Mouse (Mus musculus) yolk sac, embryonic 10.5 days (tissue): ENCODE results near the gene Cadm2.

Experiments
- DNase-seq: peaks from one replicate; pipeline ENCODE4 v3.0.0-alpha.2; 2017; ENCODE audit warnings: low spot score

Gene Cadm2

DNA sequence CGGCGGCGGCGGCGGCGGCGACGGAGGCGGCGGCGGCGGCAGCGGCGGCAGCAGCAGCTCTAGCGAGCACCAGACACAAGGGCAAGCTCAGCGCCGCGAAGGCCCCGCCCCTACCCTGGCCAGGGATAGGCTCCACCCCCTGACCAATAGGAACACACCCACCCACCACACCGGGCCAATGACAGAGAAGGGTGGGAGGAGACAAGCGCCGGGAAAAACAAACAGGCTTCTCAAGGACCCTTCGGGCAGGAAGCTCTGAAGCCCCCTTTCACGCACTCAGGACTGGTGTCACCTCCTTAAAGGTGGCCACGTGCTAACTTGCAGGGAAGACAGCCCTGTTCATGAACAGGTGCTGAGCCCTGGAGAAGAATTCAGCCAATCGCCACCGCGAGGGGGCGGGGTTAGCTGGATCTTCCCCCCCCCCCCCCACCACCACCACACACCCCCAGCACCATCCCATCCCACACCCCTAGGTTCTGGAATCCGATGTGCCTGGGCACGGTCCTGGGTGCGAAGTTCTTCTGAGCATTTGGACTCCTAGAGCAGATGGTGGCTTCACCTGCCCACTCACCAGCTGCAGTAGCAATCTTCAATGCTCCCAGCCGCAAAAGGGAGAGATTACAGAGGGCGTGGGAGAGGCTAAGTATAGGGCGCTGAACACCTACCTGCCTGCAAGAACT lies at the start of gene Cadm2:
Cadm2 (minus strand) TSS at position 83 of the 680 bp plus-strand sequence.
- DNase-seq: peak; percentile 90

- no peak for DNase-seq
Observed at GRCm38 (mm10) chr16:67646930-67647329, 26.2 kb upstream of the Cadm2 start.

- DNase-seq: no peak
Observed at GRCm38 (mm10) chr16:67643651-67644050, 22.9 kb upstream of the Cadm2 start.

DNA sequence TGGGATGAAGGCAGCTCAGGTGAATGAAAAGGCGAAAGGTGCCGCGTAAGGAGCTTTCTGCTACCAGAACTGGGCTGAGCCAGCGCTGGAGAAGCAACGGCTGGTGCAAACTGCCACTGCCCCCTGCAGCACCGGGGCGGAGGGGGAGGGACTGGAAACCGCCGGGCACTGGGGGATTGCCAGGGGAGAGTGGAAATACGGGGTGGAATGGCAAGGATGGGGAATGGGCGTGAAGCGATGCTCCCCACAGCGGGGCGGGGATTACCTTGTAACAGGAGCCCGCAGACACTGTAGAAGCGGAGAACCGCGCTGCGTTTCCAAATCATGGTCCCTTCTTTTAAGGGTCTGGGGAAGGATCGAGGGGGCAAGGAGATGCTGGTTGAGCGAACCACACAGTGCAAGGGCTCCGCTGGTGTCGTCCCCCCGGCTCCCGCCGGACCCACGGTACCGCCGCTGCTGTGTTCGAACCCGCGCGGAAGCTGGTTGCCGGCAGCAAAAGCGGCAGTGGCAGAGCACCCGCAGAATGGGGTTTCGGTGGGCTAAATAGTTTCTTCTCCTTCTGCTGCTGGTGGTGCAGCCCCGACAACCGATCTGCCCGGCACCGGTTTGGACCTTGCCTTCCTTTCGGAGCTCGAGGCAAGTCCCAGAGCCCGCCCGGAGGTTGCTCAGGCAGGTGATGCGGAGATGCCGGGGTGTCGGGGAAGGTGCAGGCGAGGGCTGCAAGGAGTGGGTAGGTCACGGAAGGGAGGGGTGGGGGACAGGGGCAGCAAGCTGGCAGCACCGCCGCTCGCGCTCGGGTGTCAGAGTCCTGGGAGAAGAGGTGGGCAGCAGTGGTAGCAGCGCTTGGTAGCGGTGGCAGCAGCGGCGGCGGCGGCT lies 564 bp downstream of the Cadm2 start:
- DNase-seq: peak; percentile 20

- no peak for DNase-seq
Observed at GRCm38 (mm10) chr16:67619416-67619815, 1.3 kb downstream of the Cadm2 start.

DNA sequence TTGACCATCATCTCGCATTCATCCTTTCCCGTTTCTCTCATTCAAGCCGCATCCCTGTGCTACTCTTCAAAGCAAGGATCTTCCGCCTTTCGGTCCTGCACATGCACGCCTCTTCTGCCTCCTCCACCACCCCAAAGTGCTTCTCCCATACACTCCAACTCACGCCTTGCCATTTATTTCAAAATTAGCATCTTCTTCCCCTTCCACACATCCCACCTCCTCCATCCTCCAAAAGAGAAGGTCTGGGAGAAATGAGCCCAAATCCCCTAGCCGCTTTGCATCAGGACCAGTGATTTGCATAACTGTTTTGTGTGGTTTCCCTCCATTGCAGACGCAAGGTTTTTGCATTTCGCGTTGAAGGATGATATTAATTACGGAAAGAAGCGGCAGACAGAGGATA lies 1.9 kb downstream of the Cadm2 start:
- no peak for DNase-seq

DNA sequence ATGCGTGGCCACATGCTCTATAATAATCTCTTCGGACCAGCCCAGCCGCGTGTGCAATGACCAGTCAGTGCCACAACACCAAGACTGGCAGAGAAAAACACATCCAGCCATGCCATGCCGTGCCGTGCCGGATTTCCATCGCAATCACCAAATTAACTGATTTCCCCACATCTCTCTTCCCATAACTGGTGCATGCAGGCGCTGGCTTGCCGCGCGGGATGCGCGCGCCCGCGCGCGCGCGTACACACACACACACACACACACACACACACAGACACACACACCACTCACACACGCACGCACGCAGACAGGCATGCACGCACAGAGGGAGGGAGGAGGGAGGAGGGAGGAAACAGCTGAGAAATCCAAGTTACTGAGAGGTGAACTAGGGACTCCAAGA lies 2.9 kb downstream of the Cadm2 start:
- peak; percentile 3 for DNase-seq

- no peak for DNase-seq
Observed at GRCm38 (mm10) chr16:67617256-67617655, 3.5 kb downstream of the Cadm2 start.

DNA sequence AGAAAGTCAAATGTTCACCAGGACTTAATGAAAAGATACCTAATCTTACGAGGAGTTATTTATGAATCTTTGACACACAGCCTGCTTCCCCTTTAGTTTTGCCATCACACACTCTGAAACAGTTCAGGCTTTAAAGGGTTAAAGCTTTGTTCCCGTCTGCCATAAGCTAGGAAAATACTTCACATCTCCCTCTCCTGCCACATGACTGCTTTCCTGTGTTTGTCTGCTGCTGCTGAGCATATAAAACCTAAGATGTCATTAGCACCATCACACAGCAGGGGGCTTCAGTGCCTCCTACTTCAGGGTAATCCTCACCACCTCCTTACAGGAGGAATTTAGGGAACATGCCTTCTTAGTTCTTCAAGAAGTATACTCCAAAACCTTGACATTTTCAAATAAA lies 6.8 kb downstream of the Cadm2 start:
- no peak for DNase-seq

DNA sequence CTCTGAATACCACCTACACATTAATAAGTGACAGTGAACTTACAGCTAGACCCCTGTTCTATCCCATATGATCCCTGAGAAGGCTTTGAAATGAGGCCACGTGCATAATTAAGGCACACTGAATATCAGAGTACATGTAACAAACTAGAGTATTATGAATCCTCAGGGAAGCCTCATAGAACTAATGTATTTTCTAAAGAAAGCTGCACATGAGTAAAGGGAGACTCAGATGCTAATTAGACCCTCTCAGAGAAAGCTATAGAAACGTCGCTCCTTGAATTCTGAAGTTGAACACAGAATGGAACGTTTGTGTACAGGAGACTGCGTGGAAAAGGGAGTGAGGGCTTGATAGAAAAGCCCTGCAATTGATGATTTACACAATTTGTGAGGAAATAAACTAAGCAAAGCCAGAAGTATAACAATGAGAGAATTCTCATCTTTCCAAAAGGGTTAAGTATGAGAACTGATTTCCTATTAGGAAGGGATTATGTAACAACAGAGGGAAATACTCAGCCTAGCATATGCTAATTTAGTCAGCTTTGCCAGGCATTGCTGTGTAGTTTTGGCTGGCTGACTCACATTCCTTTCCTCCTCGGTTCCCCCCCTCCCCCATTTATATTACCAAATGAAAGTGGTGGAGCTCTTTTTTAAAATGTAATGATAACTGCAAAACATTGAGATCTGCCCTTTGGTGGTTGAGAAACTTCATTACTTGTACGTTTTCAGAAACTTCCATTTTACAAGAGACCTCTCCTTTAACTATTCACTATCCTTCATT lies 9.6 kb downstream of the Cadm2 start:
- DNase-seq: no peak

- DNase-seq: no peak
Observed at GRCm38 (mm10) chr16:67609116-67609515, 11.6 kb downstream of the Cadm2 start.

GRCm38 (mm10) chr16:67608499-67608898 lies 12.2 kb downstream of the Cadm2 start:
- no peak for DNase-seq

- no peak for DNase-seq
Observed at GRCm38 (mm10) chr16:67605661-67606060, 15.0 kb downstream of the Cadm2 start.

DNA sequence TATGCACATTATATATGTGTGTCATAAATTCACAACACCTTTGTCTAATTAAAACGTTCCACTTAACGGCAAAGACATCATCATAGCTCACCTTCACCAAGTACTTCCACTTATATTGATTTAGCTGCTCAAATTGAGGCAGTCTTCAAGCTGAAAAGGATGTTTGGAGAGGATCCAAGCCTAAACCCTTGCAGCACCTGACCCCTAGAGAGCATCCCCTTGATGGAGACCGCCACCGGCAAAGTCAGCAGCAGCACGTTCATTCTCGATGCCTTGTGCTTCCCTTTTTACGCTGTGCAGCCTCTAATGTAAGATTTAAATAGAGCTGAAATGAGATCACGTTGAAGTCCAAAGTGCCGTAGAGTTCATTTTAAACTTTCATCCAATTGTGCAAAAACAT lies 20.7 kb downstream of the Cadm2 start:
- no peak for DNase-seq

GRCm38 (mm10) chr16:67598841-67599240 lies 21.9 kb downstream of the Cadm2 start:
- no peak for DNase-seq

DNA sequence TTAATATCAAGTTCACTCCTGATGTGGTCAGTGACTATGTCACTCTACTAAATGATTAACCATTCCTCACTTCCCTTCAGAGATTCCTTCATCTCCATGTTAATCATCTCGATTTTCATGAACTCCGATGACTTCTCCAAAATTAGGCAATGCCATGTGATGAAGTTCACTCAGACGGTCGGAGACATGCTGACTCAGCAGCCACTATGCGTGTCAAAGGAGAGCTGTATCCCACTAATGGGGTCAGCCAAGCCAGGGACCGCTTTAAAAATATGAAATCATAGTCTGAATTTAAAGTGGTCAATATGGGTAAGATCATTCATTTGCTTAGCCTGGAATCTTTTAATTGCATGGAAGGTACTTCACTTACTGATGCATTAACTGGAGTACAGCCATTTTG lies 29.7 kb downstream of the Cadm2 start:
- DNase-seq: no peak

GRCm38 (mm10) chr16:67578842-67579517 lies 41.7 kb downstream of the Cadm2 start:
- DNase-seq: no peak

- DNase-seq: no peak
Observed at GRCm38 (mm10) chr16:67575557-67575956, 45.2 kb downstream of the Cadm2 start.

GRCm38 (mm10) chr16:67526992-67527391 lies 93.7 kb downstream of the Cadm2 start:
- no peak for DNase-seq

GRCm38 (mm10) chr16:67524878-67525277 lies 95.8 kb downstream of the Cadm2 start:
- no peak for DNase-seq

- no peak for DNase-seq
Observed at GRCm38 (mm10) chr16:67518311-67518710, 102.4 kb downstream of the Cadm2 start.

DNA sequence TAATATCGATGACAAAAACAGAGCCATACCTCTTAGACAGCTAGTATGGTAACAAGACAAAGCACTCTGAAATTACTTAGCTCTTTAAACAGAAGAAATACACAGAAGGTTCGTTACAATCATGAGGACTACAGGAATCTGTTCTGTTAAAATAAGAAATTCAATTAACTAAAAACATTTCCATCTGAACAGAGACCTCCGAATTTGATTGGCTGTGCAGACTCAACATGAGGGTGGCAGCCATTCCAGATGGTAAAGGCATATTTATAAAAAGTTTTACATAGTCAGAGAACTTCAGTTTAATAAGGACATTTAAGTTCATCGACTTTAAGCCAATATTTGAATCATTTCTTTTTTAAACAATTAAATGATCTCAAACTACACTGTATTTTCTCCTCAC lies 105.2 kb downstream of the Cadm2 start:
- no peak for DNase-seq
